Mouse (Mus musculus): Measurements from ENCODE around the gene Nfib.

Gene Nfib

DNA sequence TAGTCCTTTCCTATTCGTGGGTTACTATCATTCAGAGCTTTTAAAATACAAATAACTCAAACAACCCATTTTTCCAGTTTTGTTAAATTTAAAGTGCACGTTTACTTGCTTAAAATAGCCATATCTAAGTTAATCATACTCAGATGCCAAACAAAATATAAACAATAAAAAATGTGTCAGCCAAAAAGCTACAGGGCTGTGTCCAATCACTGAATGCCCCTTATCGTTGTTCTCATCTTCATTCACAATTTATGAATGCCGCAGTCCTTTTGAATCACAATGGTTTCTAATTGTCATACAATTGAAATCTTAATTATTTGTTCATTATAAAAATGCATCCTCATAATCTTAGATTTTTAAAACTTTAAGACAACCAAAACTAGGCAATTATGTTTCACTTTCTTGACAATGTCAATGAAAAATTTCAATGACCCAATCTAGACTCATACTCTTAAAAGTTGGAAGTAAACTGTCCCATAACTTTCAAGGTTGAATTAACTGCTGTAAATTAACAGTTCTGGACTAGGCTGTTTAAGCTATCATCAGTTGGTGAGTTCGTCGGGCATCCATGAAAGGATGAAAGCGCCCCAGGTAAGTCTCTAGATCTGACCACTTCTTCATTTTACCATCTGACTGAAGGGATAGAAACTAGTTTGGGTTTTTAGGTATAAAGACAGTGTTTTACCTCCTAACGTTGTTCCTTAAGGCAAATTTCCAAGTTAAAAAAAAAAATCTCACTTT, 202.1 kb downstream of the Nfib start:
- in situ Hi-C loops (cut with MboI; ENCODE audit: low sequenced_read_pairs) = no loop called here

DNA sequence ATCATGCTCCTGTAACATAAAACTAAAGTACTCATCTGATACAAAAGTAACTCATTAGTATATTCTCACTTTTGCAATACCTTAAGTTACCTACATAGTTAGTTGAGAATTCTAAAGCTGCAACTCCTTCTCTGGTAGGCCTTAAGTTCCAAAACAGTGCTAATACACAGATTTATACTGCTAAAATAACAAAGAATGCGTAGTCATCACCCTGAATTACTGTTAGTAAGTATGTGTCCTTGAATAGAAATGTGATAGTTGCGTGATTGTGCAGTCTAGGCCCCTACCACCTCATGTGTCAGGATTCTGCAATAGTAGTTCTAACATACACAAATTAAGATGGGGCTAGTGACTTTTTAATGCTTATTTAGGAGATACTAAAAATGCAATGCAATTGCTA, 202.9 kb downstream of the Nfib start:
- in situ Hi-C loops (cut with MboI; ENCODE audit: low sequenced_read_pairs) = no loop called here

DNA sequence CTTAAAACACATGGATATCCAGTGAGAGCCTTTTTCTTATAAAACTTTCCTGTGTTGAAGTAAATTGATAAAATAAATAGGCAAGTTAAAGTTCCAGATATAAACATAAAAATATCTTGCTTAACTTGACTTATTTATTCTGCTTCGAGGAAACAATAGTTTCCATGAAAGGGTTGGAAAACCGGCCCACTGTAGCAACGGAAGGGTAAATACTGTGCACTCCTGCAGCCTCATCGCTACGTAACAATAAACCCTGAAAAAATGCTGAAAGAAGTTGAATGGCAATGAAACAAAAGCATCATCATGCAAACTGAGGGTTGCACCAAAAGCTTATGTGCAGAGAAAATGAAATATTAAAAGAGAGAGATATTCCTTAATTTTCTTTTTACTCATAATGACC, 203.5 kb downstream of the Nfib start:
- in situ Hi-C loops (cut with MboI; ENCODE audit: low sequenced_read_pairs) = no loop called here

DNA sequence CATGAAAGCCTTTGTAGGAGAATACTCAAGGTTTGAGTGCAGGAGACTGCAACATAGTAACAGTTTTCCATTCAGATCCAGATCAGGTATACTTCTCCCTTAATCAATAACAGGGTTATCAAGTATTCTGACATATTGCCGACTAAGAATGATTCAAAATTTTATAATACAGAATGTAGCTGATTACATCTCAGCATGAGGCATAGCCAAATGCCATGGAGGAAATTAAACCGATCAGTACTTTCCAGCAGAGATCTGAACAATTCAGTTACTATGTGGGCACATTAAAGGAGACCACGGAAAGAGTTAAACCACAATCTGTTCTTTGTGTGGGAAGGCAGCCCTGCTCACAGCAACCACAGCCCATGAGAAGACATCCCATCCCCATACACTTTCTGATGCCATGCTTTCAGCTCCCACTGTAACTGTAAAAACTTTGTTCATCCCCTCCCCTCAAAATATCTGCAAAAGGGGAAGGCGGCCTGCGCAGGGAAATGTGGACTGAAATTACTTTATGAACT, 204.9 kb downstream of the Nfib start:
- in situ Hi-C loops (cut with MboI; ENCODE audit: low sequenced_read_pairs) = no loop called here

DNA sequence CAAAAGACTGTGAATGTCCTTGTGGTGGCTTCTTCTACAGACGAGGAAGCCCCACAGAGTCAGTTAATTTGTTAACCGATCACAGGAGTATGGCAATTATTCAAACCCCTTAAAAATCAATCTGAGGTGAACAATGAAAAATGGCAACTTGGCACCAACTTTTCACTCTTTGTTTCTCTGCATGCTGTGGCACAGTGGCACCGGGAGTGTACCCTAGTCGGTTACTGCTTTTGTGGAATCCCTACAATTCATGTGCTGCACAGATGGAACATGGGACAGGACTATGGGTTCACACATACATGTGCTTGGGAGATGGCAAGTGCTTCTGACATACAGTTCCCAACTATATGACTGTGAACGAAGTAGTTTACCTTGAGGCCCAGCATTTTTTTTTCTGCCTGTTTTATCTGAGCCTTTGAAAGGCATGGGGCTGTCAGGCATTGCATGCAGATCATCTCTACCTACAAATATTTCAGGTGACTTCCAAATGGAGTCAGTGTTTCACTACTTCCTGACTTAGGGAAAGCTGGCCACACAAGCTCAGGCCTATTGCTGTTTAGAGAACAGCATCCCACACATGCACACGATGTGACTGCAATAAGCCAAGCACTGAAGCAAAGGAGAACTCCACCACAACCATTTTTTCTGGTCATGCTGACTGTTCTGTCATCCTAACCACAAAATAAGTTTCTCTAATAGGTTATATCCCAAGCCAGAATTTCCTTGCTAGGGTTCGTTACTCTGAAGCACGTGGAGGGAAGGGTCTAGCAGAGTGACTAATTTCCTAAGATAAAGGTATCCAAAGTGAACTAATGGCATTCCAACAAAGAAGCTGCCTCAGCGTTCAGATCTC, 205.6 kb downstream of the Nfib start:
- in situ Hi-C loops (cut with MboI; ENCODE audit: low sequenced_read_pairs) = no loop called here

DNA sequence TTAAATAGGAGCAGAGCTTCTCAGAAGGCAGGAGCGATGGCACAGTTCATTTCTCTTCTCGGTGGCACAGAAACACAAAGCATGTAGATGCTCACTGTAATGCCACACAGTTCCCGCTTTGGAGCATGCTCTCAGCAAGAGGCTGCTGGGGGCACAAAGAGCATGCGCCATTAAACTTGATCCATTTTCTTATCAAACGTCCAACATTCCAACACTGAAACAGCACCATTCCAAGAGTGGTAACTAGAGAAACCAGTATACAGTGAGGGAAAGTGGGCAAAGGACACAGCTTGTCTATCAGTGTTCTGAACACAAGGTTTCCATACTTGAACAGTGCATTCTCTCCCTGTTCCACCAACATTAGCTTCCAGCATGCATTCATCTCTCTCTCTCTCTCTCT, 206.3 kb downstream of the Nfib start:
- in situ Hi-C loops (cut with MboI; ENCODE audit: low sequenced_read_pairs) = no loop called here

DNA sequence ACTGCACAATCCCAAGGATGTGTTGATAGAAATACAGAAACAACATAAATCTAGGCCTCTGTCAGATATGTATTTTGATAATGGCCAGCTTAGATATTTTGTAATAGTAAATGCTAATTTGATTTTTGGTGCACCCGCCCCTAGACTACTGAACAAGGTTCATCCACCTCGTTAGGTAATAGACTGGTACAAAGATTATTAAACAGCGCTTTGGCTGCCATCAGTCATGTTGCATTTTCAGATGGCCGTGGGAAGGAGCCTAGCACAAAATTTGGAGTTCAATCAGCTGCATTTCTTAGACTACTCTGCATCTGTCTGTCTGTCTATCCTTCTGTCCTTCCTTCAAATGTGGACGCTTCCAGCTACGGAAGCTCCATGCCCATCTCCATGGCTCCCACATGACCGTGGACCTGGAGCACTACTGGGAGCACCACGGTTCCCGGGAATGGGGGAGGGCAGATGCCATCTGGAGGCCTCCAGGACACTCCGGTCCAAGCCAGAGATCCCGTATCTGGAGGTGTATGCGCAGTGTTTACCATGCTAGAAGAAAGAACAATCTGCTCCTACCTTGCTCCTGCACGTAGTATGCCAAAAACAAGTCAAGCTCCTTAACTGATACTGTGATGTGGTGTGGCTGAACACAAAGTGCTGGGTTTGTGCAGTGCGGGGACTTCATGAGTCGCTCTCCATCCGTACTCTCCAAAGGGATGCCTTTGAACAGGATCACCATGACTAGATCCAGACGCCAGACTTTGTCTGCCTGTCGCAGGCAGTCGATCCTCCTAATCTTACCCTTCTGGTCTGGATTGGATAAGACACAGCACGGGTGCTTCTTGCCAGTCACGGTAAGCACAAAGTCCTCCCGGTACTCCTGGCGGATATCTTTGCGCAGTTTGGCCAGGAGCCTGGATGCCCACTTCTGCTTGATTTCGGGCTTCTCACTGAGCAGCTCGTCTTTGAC, 207.6 kb downstream of the Nfib start:
- in situ Hi-C loops (cut with MboI; ENCODE audit: low sequenced_read_pairs) = no loop called here

DNA sequence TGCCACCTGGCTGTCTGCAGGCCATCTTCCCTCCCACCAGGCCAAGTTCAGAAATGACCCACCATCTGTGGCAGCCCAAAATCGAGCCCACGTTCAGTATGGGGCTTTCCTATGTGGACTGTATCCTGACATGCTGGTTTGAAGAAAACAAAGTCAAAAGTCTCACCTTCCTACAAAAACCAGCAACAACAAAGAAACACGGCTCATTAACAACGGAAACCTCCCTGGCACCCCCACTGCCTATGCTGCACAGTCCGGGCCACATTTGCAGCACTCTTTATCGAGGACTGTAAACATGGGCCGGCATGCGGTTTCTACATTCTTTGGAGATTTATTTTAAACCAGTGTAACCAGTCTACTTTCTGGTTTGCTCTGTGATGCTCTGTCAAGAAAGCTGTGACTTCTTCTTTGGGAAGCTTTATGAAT, 208.4 kb downstream of the Nfib start:
- in situ Hi-C loops (cut with MboI; ENCODE audit: low sequenced_read_pairs) = no loop called here

DNA sequence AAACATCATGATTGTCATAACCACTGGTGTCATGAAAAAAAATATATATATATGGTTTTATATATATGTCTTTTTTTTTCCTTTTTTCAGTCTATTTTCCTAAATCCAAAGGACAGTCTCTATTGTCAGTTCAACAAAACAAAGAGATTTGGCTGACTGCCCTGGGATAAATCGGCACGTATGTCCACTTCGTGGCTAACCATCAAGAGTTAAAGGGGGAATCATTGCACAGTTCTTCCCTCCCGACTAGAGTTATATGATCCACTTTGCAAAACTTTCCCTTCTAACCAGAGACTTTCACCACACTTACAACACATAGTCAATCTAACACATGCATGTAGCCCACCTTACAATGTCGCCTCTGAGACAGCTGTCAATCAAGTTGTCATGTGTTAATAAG, 209.2 kb downstream of the Nfib start:
- in situ Hi-C loops (cut with MboI; ENCODE audit: low sequenced_read_pairs) = no loop called here

DNA sequence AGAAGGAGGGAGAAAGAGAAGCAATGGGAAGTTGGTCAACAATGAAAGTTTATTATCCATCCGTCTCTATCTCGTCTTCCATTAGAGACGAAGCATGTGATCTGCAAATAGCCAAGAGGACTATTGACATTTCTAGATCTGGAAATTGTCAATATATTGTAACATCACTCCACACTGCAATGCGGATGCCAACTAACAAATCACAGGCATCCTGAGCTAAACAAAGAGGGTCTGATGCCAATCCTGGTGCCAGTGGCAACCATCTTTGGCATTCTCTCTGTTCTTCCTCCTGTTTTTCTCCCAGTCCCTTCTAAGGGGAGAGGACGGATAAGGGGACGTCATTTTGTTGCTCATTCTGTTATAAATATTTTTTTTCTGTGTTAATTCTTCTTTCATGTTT, 209.9 kb downstream of the Nfib start:
- in situ Hi-C loops (cut with MboI; ENCODE audit: low sequenced_read_pairs) = no loop called here

DNA sequence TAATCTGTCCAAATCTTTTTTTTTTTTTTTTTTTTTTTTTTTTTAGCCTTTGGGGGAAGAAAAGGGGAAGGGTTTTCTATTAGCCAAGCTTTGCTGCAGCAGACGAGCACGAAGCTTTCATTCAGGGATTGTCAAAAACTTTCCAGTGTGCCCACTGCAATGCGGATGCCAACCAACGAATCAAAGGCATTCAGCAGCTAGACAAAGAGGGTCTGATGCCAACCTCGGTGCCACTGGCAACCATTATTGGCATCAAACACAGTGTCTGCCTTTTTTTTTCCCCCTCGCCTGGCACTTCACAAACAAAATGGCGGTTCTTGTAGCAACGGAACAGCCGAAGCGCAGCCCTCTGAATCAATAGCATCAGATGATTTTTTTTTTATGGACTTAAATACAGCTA, 210.7 kb downstream of the Nfib start:
- in situ Hi-C loops (cut with MboI; ENCODE audit: low sequenced_read_pairs) = no loop called here

DNA sequence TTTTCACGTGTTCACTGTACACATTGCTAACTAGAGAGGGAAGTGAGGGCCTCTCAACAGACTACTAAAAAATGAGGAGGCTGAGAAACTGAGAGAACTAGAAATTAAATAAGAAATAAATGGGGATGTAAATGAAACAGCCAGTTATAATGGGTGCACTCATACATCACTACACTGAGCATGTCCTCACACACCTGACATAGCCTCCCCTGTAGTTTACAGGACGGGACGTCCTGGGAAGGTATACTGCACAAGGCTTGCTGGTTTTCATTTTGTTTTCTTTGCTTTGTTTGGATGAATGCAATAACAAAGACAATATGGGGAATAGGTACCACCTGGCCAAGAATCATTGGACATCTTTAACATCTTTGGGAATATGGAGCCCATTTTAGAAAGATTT, 211.1 kb downstream of the Nfib start:
- in situ Hi-C loops (cut with MboI; ENCODE audit: low sequenced_read_pairs) = no loop called here

DNA sequence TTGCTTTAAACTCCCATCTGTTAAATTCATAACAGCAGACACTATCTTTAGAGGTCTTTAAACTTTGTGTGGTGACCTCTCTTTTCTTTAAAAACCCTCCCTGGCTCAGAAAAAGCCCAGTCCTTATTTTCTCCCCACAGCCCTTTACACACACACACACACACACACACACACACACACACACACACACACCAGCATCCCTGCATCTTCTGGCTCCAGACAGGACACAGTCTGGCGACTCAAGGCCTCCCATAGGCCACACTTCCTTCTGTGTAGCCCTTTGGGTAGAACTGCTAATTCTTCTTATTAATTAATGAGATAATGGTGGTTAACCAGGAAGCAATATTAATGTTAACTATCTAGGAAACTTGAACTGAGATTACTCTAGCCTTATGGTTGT, 211.7 kb downstream of the Nfib start:
- in situ Hi-C loops (cut with MboI; ENCODE audit: low sequenced_read_pairs) = no loop called here

DNA sequence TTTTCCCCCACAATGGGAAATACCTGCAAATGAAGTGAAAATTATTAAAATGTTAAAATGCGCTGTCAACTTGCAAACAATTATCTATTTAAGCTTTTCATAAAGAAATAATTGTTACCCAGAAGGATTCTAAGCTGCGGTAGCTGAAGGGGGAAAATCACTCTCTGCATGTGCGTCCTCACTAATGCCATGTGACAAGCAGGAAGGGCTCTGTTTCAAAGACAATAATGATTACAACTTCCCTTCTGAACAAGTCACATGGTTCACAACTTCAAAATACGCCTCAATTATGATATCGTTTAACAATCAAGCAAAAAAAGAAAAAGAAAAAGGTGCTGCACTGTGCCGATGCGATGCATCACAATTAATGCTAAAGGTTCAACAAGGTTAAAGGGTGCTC, 212.2 kb downstream of the Nfib start:
- in situ Hi-C loops (cut with MboI; ENCODE audit: low sequenced_read_pairs) = no loop called here

DNA sequence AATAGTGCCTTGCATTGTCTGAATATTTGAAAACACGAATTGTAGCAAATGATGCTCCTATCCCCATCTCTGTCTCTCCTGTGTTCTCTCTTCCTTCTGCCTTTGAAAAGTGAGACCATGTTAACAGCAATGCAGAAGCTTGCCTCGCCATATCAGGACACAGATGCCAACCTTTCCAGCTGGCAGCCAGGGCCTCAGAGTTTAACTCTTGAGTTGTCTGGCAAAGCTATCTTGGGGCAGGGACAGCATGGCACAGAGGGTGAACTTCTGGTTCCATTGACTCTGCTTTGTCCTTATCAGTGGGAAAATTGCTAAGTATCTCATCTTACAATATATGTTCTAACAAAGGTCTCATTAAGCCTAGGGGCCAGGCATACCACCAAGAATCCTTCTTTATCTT, 212.8 kb downstream of the Nfib start:
- in situ Hi-C loops (cut with MboI; ENCODE audit: low sequenced_read_pairs) = no loop called here

DNA sequence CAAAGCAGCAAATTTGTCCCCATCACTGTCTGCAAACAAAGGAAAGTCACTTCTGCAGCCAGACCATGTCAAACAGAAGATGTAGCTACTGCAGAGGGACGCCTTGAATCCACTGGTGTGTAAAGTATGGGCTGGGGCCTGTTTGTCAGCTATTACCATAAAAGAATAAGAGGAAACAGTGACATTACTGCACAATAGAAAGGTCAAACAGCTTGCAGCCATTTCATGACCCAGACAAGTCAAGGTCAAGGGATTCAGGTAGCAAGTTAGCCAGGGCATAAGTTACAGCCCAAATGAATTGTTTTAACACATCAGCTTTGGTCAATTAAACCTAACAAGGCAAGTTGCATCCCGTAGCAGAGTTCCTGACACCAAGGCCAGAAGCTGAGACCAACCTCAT, 215.6 kb downstream of the Nfib start:
- in situ Hi-C loops (cut with MboI; ENCODE audit: low sequenced_read_pairs) = no loop called here

DNA sequence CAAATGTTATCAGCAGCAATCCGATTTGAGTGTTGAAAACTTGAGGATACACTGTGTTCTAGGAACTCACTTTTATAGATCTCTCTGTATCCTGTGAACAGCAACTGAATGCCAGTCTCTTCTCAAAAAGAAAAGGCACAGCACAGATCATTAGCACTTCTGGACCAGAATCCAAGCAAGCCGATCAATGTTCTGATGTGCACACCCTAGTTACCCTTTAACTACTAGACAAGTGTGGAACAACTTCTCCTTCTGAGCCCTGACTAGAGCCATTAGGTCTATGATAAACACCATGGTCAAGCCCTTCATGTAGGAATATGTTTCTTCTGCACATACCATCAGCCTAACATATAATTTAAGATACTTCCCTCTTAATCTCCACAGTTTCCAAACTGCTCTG, 219.6 kb downstream of the Nfib start:
- in situ Hi-C loops (cut with MboI; ENCODE audit: low sequenced_read_pairs) = no loop called here

DNA sequence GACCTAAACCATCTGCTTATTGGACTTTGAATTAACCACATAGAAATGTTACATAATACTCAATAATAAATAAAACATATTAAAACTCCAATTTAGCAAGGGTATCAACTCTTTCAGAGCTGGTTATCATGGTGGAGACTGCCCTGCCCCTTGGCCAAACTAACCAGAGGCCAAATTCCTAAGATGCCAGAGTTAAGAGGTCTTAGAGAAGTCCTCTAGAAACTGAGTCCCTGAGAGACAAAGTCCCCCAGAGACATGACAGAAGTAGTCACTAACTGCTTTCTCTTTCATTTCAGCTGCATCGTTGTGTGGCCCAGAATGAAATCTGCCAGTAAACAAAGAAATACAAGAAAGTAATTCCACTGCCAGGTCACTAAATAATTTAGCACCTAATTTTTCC, 221.7 kb downstream of the Nfib start:
- in situ Hi-C loops (cut with MboI; ENCODE audit: low sequenced_read_pairs) = no loop called here

DNA sequence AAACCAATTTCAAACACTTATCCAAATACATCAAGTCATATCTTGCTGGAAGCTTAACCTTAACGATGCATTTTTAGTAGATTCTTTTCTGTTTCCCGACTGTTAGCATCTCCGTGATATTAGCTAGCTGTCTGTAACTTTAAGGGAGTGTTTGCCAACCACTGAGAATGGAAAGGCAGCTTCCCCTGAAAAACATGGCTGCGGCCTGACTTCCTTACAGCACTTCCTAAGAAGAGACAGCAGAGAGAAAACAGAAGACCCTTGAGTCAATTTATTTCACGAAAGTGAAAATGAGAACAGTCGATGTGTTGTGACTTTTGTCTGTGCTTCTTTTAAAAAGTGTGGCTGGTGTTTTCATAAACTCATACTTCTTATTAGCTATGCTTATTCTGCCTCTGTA, 222.3 kb downstream of the Nfib start:
- in situ Hi-C loops (cut with MboI; ENCODE audit: low sequenced_read_pairs) = no loop called here

DNA sequence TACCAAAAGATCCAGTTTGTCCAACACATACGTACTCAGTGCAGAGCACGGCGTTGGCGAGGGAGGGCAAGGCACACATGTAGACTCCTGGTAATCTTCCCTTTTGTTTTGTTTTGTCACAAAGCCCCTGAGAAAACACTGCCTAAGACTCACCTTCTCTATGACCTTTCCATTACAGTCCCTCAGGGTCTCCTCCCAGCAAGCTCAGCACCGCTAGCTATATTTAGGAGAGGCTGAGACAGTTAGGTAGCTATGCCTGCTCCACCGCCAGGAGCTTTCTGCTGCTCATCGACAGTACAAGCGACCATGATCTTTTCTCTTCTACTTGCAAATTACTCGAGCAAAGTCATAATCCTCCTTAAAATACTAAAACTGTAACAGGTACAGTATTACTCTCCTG, 224.9 kb downstream of the Nfib start:
- in situ Hi-C loops (cut with MboI; ENCODE audit: low sequenced_read_pairs) = no loop called here

DNA sequence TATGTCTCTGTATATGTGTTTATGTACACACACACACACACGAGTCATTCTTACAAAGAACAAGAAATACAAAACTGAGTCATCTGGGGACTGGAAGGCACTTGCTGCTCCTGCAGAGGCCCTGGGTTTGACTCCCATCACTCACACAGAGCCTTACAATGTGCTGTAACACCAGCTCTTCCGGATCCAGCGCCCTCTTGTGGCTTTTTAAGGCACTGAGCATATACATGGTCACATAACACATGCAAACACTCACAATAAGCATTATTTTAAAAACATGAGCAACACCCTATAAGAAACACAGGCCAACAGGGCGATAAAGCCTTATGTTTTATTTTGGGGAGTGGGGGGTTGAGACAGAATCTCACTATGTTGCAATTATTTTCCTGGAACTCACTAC, 226.2 kb downstream of the Nfib start:
- in situ Hi-C loops (cut with MboI; ENCODE audit: low sequenced_read_pairs) = no loop called here

Data from CH12F3 (cell line).